Mouse (Mus musculus): ENCODE measurements at regions not wholly inside any gene's neighbourhood (a gene's known extent, or its start where the extent isn't known, plus 50 kb on each side); places are given as distances from the start of the nearest gene placed in this dataset.

GRCm38 (mm10) chr15:45171605-45172004 is 5037.4 kb downstream of the 9330182O14Rik start:
- DNase-seq = no peak

GRCm38 (mm10) chr15:45178341-45178740 is 5044.2 kb downstream of the 9330182O14Rik start:
- DNase-seq = no peak

- peak; percentile 10 for DNase-seq
These were observed 5046.0 kb downstream of the 9330182O14Rik start for GRCm38 (mm10) chr15:45180173-45180572.

Data from kidney, postnatal 10 days (tissue).